Mouse (Mus musculus): ENCODE measurements around the gene Adh6a. TPM values are rescaled to one million over a fixed set of nuclear protein-coding genes. Genes with fewer than 3 reads are reported as not detected.

Adh6a gene
- polyA plus RNA-seq, 2 experiments = 0.28 TPM; not detected in 1

DNA sequence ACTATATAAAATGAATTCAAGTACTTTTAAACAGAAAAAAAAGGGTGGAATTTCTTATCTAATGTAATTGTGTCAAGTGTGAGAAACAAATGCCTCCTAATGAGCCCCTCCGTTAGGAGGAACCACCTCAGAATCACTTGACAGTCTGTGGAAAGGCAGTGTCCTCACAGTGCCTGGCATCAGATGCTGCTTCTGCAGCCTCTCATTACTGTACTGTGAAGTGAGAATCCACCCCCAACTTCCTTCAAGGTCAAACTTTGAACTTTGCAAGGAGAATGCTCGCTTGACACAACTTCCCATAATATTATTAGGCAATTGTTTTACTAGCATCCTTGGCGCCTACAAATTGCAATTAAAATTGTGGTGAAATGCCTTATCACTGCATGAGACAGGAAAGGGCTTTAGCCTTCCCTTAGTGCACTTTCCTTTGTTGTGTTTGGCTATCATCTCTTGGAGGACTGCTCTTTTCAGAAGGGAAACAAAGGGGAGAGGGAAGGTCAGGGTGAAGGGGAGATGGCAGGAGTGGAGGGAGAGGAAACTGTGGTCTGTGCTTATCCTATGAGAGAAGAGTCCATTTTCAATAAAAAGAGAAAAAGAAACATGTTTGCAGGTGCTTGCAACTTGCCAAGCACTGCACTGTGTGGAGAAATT is 23.1 kb downstream of the Adh6a start:
- no peak overlapping the region for H3K4me3 ChIP-seq (replicated peaks; ENCODE audit: low read length)
- TF ChIP-seq POLR2A (IDR thresholded peaks at IDR 0.05; ENCODE audit: borderline replicate concordance, extremely low read depth, insufficient read depth, insufficient read length) = no peak
- no peaks in the 10 kb centered on the region for H3K9me3 ChIP-seq (ENCODE audit: control insufficient read depth, low read length)
- DNase-seq (ENCODE audit: low spot score) (no peak), ATAC-seq (ENCODE audit: low FRiP score, low read depth) (no peak)
- no peaks in the 10 kb centered on the region for H3K36me3 ChIP-seq (ENCODE audit: control insufficient read depth, insufficient read depth, low read length)
- no peak overlapping the region for H3K27ac ChIP-seq (replicated peaks; ENCODE audit: low read depth, low read length)
- H3K4me2 ChIP-seq (replicated peaks; ENCODE audit: low read depth, low read length, severe bottlenecking) = no peak overlapping the region
- WGBS = 53% methylated on average over 3 of the region's 3 CpGs
- H3K9ac ChIP-seq (ENCODE audit: low read depth, low read length, severe bottlenecking) = no peak overlapping the region
- no peaks in the 10 kb centered on the region for H3K4me1 ChIP-seq (ENCODE audit: control insufficient read depth, insufficient read depth, low read length)
- H3K27me3 ChIP-seq (ENCODE audit: control insufficient read depth, insufficient read depth, low read length) = no peaks in the 10 kb centered on the region

DNA sequence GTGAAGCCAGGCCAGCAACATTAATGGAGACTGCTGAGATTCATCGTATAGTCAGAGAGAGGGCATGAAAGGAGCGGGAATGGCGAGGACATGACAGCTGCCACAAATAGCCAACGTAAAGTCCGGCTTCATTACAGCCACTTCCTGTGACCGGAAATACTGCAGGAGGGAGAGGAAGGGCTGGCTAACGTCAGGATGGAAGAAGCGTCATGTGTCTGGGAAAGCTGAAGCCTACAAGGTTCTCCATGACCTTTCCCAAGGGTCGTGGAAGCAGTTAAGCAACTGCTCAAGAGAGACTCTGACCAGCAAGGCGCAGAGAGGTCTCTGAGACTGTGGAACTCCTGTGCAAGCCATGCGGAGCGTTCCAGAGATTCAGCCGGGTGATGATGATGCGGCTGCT is 28.4 kb downstream of the Adh6a start, which contains the start of gene Adh6b:
Gene Adh6b, plus strand, starts transcription at position 305 of the 400 bp plus-strand sequence.
- 71% methylated on average over 14 of the region's 14 CpGs for WGBS
- Histone ChIP-seq H3K9ac (ENCODE audit: low read depth, low read length, severe bottlenecking) (no peak within 1 kb of the TSS), H3K4me3 (replicated peaks; ENCODE audit: low read length) (no peak within 1 kb of the TSS), H3K4me1 (ENCODE audit: control insufficient read depth, insufficient read depth, low read length) (no peaks in the 10 kb centered on the region), H3K27ac (replicated peaks; ENCODE audit: low read depth, low read length) (no peak within 1 kb of the TSS), H3K4me2 (replicated peaks; ENCODE audit: low read depth, low read length, severe bottlenecking) (no peak within 1 kb of the TSS), H3K9me3 (ENCODE audit: control insufficient read depth, low read length) (no peaks in the 10 kb centered on the region), H3K36me3 (ENCODE audit: control insufficient read depth, insufficient read depth, low read length) (no peaks in the 10 kb centered on the region), H3K27me3 (ENCODE audit: control insufficient read depth, insufficient read depth, low read length) (no peaks in the 10 kb centered on the region)
- DNase-seq (ENCODE audit: low spot score) (no peak), ATAC-seq (ENCODE audit: low FRiP score, low read depth) (no peak)
- TF ChIP-seq POLR2A (IDR thresholded peaks at IDR 0.05; ENCODE audit: borderline replicate concordance, extremely low read depth, insufficient read depth, insufficient read length) = no peak

DNA sequence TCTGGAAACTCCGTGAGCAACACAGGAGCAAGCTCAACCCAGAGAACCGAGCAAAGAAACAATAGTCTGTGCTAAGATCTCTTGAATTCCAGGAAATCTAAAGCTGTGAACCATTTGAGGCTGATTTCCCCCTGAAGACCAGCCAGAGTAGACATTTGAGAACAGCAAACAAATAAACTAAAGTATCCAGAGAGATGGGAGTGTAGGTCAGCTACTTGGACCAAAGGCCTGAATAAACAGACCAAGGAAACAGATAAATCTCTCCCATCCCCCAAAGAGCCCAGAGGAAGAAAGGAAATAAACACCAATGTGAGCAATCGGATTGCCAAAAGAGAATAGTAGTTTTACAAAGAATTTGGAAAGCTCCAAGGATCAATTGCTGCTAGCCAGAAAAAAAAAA is 34.0 kb downstream of the Adh6a start:
- DNase-seq (ENCODE audit: low spot score) (peak; percentile 22), ATAC-seq (ENCODE audit: low FRiP score, low read depth) (no peak)
- H3K4me1 ChIP-seq (ENCODE audit: control insufficient read depth, insufficient read depth, low read length) = no peaks in the 10 kb centered on the region
- H3K27ac ChIP-seq (replicated peaks; ENCODE audit: low read depth, low read length) = no peak overlapping the region
- TF ChIP-seq POLR2A (IDR thresholded peaks at IDR 0.05; ENCODE audit: borderline replicate concordance, extremely low read depth, insufficient read depth, insufficient read length) = no peak
- H3K36me3 ChIP-seq (ENCODE audit: control insufficient read depth, insufficient read depth, low read length) = no peaks in the 10 kb centered on the region
- H3K9me3 ChIP-seq (ENCODE audit: control insufficient read depth, low read length) = no peaks in the 10 kb centered on the region
- no peaks in the 10 kb centered on the region for H3K27me3 ChIP-seq (ENCODE audit: control insufficient read depth, insufficient read depth, low read length)
- no peak overlapping the region for H3K4me2 ChIP-seq (replicated peaks; ENCODE audit: low read depth, low read length, severe bottlenecking)
- no peak overlapping the region for H3K9ac ChIP-seq (ENCODE audit: low read depth, low read length, severe bottlenecking)
- 61% methylated on average over 3 of the region's 3 CpGs for WGBS
- no peak overlapping the region for H3K4me3 ChIP-seq (replicated peaks; ENCODE audit: low read length)

DNA sequence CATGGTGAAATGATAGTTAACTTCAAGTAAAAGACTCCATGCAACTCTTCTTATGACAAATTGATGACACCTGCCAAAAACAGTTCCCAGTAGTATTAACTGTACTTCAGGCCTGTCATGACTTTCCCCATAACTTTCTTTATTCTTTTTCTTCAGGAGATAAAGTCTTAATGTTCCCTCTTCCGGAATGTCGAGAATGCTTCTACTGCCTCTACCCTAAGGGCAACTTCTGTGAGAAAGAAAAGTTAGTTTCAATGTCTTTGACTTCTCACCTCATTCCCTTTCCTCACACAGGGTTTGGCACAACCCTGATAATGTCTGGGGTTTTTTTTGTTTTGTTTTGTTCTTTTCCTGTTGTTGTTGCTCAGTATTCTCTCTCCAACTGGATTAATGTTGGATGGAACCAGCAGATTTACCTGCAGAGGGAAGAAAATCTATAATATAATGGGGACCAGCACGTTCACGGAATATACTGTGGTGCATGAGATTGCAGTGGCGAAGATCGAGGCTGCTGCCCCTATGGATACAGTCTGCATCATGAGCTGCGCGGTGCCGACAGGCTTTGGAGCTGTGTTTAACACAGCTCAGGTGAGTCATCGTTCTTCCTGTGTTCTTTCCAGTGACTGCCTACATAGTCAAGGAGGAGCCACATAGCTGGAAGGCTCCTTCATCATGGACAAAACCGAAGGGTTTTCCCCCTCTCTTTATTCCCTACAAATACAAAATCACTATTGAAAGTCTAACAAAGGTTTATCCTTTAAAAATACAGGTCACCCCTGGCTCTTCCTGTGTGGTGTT is 39.1 kb downstream of the Adh6a start:
- DNase-seq (ENCODE audit: low spot score) (no peak), ATAC-seq (ENCODE audit: low FRiP score, low read depth) (no peak)
- Histone ChIP-seq H3K27me3 (ENCODE audit: control insufficient read depth, insufficient read depth, low read length) (no peaks in the 10 kb centered on the region), H3K9me3 (ENCODE audit: control insufficient read depth, low read length) (no peaks in the 10 kb centered on the region), H3K36me3 (ENCODE audit: control insufficient read depth, insufficient read depth, low read length) (no peaks in the 10 kb centered on the region), H3K4me2 (replicated peaks; ENCODE audit: low read depth, low read length, severe bottlenecking) (no peak overlapping the region), H3K4me1 (ENCODE audit: control insufficient read depth, insufficient read depth, low read length) (no peaks in the 10 kb centered on the region), H3K4me3 (replicated peaks; ENCODE audit: low read length) (no peak overlapping the region), H3K27ac (replicated peaks; ENCODE audit: low read depth, low read length) (no peak overlapping the region), H3K9ac (ENCODE audit: low read depth, low read length, severe bottlenecking) (no peak overlapping the region)
- 89% methylated on average over 11 of the region's 11 CpGs for WGBS
- TF ChIP-seq POLR2A (IDR thresholded peaks at IDR 0.05; ENCODE audit: borderline replicate concordance, extremely low read depth, insufficient read depth, insufficient read length) = no peak

DNA sequence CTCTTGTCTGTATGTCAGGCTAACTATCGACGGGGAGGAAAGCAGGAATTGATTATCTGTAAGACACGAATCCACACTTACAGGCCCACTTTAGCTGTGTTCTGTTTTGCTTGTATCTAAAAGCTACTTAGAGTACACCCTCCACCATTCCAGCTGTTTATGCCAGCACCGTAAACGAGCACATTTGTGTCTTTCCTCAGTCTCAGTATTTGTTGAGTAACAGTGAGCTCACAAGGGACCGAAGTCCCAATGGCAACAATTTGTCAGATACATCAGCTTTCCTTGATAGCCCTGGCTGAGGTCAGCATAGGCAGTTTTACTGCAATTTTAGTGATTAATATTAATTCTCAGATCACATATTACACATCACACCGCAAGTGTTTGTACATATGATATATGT is 45.8 kb downstream of the Adh6a start:
- no peak for TF ChIP-seq POLR2A (IDR thresholded peaks at IDR 0.05; ENCODE audit: borderline replicate concordance, extremely low read depth, insufficient read depth, insufficient read length)
- H3K36me3 ChIP-seq (ENCODE audit: control insufficient read depth, insufficient read depth, low read length) = no peaks in the 10 kb centered on the region
- DNase-seq (ENCODE audit: low spot score) = no peak
- no peak overlapping the region for H3K4me3 ChIP-seq (replicated peaks; ENCODE audit: low read length)
- ATAC-seq (ENCODE audit: low FRiP score, low read depth) = no peak
- H3K27ac ChIP-seq (replicated peaks; ENCODE audit: low read depth, low read length) = no peak overlapping the region
- 77% methylated on average over 7 of the region's 7 CpGs for WGBS
- H3K27me3 ChIP-seq (ENCODE audit: control insufficient read depth, insufficient read depth, low read length) = no peaks in the 10 kb centered on the region
- no peak overlapping the region for H3K4me2 ChIP-seq (replicated peaks; ENCODE audit: low read depth, low read length, severe bottlenecking)
- H3K9me3 ChIP-seq (ENCODE audit: control insufficient read depth, low read length) = no peaks in the 10 kb centered on the region
- H3K9ac ChIP-seq (ENCODE audit: low read depth, low read length, severe bottlenecking) = no peak overlapping the region
- H3K4me1 ChIP-seq (ENCODE audit: control insufficient read depth, insufficient read depth, low read length) = no peaks in the 10 kb centered on the region
